Mouse (Mus musculus) embryo, embryonic 11 days (tissue): ENCODE results near the gene Olfr1410.
A peak's percentile ranks its signal among the peaks of the same experiment; 100 is the strongest.

Experiments
- DNase-seq: peaks from one replicate; pipeline ENCODE4 v3.0.0-alpha.2; 2015

Olfr1410 gene

DNA sequence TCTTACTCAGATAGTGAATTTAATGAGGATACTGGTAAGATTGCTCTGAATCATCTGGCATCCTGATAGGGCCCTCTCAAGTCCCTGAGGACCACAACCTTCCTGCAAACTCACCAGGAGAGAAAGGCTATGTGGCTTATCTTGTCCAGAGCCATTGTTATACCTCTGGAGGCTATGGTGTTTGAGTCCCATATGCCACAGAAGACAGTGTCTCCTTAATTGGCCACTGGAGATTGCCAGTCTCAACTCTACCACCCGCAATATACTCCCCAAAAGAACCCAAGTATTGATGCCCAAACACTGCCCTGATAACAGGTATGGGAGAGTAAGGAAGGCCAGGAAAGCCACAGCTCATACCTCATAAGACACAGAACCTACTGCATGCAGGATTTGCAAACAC, at the start of gene Olfr1410:
Gene Olfr1410 (plus strand): TSS at position 301 of the 400 bp plus-strand sequence.
- DNase-seq = no peak

DNA sequence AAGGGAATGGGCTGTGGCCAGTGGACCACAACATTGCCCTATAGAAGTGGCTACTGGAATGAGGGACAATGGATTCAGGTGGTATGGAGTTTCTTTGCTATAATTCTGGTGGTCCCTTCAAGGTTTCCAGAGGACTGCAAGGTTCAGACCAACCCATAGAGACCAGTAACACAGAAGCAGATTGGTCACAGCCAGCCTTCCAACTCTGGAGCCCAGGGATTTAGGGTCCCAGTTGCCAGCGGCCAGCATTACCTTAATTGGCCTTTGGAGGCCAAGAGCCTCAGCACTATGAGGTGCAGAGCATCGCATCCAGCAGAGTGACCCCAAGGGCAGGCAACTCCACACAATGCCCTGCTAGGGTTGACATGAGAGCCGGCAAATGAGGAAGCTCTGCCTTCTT, 34.6 kb upstream of the Olfr1410 start, which contains the start of gene Olfr1413:
Gene Olfr1413 (plus strand): TSS at position 301 of the 400 bp plus-strand sequence.
- no peak for DNase-seq

DNA sequence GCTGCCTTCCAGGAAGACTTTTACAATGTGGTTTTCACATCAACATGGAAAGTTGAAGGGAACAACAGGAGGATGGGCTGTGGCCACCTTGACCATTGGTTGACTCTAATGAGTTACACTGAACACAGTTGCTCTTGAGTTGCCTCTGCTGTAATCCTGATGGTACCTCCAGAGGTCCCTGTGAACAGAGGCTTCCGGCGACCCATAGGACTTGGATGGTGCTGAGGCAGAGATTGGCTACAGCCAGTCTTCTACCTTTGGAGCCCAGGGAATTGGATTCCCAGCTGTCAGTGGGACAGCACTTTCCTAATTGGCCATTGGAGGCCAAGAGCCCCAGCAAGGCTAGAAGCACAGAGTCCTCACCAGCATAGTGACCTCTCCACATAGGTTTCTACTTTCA, 20.1 kb upstream of the Olfr1410 start, which contains the start of gene Olfr1412:
Gene Olfr1412 (plus strand): TSS at position 301 of the 400 bp plus-strand sequence.
- DNase-seq = no peak

DNA sequence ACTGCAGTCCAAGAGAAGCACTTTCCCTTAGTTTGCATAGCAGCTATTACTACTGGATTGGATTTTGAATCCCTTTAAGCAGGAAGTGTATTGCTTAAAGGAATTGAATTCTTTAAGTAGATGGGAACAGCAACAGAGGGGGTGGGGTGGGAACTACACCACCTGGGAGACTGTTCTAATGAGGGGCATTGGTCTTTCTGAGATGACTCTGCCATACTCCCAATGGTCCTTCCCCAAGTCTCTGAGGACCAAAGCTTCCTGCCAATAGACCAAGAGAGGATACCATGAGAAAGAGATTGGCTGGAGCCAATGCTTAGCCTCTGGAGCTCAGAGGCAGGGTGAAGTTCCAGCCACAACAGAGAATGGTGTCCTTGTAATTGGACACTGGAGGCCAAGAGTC, 11.5 kb upstream of the Olfr1410 start, which contains the start of gene Olfr1411:
Gene Olfr1411 (plus strand): TSS at position 301 of the 400 bp plus-strand sequence.
- no peak for DNase-seq

DNA sequence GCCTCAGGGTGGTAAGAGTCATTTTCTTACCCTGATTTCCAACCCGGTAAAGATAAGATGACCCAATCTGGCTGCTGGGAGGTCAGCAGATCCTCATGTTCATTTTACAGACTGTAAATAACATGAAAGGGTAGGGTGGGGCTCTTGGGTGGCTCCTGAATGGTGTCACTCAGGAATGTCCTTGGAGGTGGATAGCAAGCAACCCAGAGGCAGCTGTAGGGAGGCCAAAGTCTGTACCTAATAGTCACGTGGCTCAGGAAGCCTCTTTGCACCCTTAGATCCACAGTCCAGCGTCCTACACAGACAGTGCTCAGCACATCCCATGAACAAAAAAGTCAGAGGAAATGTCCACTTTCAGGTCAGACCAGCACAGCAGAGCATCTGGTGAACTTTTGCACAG, 9.6 kb upstream of the Olfr1410 start:
- no peak for DNase-seq

DNA sequence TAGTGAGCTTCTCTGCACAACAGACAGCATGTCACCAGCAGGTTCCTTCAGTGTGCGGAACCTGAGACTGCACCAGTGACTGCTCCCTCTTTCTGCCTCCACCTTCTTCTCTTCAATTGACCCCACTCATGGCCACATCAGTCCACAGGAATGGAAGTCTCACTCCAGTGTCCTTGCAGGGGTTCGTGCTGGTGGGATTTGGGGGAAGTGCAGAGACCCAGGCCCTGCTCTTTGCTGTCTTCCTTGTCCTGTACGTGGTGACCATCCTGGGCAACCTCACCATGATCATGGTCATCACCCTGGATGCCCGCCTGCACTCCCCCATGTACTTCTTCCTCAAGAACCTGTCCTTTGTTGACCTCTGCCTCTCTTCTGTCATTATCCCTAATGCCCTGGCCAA, 2.1 kb downstream of the Olfr1410 start:
- DNase-seq = no peak

DNA sequence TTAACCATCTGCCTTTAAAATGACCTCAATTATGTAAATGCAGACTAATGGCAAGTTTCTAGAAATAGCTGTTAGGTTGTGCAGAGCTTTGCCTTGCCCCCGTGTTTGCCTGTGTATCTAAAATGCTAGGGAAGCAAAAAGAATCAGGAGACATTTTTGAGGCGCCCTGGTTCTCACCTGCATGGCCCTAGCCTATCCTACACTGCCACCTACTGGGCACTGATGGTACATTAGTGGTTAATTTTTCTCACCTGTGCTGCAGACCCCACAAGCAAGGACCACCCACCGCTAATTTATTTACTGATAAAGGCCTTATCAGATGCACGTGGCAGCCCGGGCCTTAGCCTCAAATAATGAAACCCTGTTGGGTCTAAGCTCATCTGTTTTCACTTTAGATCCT, 5.4 kb downstream of the Olfr1410 start:
- peak; percentile 69 for DNase-seq

DNA sequence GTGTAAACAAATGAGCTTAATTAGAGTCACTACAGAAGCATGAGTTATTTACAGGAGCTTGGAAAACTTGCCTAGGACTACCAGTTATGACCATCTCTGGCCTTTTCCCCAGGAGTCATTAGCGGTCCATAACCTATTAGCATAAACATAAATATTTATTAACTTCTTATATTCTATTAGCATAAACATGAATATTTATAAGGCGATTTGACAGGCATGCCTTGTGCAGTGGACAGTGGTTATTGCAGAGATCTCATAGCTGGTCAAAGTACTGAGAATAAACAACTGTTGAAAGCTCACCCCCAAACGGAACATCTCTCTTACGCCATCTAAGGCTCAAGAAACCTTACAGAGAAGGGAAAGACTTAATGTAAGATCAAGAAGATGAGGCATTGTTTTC, 7.6 kb downstream of the Olfr1410 start:
- no peak for DNase-seq

DNA sequence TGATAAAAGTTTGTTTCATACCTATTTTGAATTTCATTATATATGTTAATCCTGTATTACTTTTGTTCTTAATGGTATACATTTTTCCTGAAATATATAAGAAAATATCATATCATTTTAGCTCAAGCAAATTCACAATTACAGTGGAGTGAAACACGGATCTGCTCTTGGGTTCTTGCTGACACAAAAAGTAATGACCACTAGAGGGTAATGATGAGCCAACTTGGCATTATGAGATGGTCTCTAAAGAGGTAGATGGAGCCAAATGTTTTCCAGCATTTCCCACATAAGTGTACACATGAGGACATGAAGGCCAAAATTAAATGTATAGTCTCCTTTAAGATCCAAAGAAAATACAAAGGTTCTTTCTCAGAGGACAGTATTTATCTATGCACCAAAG, 8.9 kb downstream of the Olfr1410 start:
- DNase-seq = peak; percentile 43

DNA sequence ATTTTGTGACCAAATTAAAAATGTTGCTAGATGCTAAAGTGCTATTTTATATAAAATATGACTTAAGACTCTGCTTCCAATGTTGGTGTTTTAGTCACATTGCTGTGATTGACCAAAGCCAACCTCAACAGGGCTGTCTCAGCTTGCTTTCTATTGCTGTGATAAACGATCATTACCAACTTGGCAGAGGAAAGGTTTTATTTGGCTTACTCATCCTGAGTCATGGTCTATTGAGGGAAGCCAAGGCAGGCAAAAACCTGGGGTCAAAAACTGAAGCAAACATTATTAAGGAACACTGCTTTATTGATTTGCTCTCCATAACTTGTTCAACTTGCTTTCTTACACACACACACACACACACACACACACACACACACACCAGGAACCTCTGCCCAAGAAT, 10.5 kb downstream of the Olfr1410 start:
- DNase-seq = no peak

DNA sequence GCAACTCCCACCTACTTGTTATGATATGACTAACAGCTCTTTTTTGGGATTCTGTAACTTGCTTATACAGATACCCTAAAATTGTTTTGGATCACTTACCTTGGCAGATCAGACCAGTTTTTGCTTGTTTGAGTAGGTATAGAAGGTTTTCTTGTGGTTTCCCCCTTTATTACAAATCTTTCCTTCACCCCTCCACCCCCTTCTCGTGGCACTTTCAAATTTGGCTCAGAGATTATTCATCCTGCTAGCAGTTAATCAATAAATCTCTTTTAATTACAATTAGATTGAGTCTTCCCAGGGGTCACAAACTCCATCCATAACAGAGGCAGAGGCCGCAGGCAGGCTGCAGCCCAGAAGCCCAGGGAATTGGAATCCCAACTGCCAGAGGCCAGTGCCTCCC, 11.9 kb downstream of the Olfr1410 start, which contains the start of gene Olfr12:
Gene Olfr12 (plus strand): TSS at position 301 of the 400 bp plus-strand sequence.
- DNase-seq = no peak

DNA sequence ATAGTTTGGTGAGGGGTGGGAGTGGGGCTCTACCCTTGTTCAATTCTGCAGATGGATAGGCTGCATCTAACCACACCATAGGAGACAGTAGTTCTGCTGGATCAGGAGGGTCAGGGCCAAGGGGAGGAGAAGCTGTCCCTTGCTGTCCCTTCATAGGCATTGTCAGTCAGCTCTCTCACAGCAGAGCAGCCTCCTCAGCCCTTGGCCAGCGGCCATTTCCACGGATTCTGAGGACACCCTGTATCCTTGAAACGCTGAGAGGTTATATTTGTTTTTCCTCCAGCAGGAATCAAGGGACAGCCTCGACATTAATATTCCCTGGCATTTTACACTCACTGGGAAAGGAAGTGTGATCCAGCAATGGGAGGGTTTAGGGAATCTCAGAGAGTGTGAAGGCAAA, 12.8 kb downstream of the Olfr1410 start:
- no peak for DNase-seq

DNA sequence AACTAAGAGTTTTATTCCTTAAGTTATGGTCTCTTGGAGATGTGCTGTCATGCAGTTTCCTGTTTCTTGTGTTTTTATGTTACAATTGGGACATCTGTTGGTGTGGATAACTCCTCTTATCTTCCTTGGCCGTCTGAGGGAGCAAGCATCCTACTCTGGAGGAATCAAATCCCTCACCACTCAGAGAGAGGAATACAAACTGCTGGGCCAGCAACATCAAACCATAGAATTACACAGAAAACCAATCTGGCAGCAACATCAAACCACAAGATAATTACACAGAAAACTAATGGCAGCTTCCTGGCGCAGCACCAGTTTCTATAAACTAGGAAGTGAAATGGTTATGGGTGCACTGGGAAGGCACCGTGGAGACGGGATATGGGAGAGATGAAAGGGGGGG, 22.6 kb downstream of the Olfr1410 start:
- no peak for DNase-seq

DNA sequence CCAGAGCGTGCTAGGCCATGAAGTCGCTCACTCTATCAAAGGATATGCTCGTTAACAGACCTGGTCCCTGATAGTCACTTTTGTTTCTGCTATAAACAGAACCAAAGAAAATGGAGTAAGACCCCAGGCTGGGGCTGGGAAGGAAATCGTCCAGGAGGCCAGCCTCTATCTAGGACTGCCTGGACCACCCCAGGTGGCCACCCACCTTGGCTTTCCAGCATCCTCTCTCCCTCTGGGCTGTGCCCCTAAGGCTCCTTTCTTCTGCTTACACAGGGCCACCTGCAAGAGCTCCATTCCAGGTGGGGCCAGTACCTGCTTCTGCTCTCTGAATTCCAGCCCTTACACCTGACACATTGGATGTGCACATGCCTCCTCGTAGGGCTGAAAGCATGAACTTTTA, 26.6 kb downstream of the Olfr1410 start:
- DNase-seq = no peak

DNA sequence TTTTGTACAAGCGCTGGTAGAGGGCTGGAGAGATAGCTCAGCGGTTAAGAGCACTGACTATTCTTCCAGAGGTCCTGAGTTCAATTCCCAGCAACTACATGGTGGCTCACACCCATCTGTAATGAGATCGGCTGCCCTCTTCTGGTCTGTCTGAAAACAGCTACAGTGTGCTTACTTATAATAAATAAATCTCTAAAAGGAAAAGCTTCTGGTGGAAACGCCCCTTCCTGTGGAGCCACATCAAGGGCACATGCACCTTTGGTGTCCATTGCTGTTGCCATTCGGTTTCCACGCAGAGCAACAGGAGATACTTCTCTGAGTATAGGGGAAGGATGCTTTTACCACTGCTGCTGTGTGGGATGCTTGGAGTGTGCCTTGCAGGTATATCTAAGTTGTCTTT, 27.4 kb downstream of the Olfr1410 start:
- DNase-seq = no peak

DNA sequence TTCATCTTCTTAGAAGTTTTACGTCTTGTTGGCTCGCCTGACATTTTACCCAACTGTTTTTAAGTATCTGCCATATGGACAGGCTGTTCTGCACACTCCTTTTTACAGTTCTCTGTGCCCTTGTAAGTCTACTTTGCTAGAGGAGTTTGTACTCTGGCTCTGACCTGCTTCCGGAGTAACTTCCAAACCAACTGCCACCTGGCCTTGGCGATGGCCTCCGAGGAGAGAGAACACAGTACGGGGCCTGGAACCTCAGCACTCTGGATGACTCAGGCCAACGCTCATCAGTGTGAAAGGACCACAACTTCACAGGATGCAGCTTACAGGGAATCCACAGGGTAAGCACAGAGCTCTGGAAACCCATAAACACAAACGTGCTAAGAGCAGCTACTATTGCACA, 28.1 kb downstream of the Olfr1410 start:
- no peak for DNase-seq

DNA sequence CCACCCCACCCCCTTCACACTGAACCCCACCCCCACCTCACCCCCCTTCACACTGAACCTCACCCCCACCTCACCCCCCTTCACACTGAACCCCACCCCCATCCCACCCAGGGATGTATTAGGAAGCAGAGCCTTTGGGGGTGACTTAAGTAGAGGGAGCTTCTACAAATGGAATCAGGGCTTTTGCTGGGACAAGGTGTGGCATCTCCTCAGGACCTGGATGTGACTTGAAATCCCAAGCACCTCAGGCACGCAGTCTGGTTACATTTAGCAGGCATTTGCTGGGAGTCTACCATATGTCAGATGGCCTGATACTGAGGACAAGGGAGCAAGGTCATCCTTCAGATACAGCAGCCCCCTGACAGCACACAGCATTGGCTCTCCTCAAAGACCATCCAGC, 29.0 kb downstream of the Olfr1410 start:
- DNase-seq = no peak

DNA sequence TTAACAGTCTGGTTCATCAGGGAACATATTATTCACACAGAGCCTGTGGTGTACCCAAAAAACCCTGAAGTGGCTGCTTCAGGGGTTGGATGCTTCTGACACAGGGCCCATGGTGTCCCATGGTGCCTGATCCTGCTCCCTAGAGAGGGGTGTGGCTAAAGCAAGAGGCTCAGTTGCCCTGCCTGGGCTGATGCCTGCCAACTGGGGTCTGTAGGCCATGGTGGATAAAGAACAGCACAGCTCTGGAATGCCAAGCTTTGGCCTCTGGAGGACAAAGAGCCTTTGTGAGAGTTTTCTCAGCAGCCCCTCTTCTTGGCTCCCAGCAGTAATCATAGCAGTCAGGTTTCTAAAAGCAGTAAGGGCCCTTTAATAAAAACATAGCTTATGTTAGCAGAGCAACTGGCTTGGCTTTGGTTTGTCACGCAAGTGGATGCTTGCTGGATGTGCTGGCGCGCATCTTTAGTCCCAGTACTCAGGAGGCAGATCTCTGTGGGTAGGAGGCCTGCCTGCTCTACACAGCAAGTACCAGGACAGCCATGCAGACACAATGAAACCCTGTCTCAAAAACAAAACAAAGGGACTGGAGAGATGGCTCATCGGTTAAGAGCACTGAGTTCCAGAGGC, 29.5 kb downstream of the Olfr1410 start:
- peak; percentile 18 for DNase-seq

DNA sequence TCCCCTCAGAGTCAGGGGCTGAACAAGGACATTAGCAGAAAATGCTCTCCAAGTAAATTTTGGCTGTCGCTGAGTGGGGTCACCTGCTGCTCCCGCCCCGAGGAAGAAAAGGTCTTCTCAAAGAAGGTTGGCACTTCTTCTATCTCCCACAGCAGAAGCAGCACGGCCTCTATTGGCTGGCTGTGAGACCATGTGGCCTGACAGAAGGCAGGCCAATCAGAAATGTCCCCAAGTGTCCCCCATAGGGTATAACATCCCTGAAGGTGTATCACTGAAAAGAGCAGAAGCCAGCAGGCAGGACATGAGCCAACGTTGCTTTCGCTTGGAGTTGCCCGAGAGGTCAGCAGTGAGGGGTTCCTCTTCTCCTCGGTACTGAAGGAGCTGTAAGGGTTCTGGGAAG, 30.4 kb downstream of the Olfr1410 start:
- no peak for DNase-seq

DNA sequence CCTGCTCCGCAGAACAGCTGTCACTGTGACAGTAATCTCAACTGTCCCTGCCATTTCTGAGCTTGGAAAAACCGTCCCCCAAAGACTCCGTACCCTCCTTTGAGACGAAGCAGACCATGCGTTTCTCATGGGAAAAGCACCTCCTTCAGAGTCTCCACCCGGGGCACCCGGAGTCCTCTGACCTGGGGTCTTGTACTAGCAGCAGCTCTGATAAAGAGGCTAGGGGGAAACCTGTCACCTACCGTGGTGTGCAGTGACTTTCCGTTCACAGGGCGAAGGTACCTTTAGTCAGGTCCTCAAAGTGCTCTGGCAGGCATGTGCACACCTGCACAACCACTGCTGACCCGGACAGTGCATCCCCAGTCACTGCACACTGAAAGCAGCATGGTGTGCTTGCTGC, 31.1 kb downstream of the Olfr1410 start:
- DNase-seq = no peak

DNA sequence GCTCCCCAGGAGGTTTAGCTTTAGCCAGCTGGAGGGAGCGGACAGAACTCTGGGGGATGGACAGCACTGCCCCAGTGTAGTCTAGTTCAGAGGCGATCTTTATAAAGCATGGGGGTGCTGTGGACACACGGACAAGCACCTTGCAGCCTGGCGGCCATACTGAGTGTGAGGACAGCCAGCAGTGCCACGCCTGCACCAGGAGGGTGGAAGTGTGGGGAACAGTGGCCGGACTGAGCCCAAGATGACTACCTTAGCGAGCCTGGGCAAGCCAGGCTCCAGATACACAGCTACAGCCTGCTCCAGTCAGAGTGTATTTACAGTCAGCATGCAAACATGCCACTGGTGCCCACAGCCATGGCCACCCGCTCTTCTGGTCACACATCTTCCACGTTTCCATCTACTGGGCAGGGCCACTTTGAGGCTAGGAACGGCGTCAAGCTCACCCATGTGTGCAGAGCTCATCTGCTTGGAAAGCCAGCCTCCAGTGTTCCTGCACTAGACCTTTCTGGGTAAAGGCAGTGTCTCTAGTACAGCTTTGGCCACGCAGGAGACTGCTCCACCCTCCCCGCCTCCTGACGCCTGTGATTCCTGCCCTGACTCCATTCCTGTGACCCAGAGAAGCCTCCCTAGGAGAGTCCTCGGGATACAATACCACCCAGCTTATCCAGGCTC, 32.1 kb downstream of the Olfr1410 start:
- DNase-seq = no peak

DNA sequence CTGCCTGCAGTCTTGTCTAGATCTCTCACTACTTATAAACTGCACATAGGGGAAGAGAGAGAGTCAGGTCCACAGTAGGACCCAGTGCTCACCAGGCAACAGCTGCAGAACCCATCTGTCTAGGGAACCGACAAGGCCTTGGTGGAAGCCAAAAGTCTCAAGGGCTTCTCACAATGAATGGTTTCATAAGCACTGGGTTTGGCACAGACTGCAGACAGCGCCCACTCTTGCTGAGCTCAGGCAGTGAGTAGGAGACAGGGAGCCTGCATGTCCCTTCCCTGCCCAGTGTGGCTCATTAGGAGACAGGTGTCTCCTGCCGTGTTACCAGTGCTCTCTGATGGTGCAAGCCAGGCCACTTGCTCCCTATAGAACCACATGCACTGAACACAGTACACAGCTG, 32.6 kb downstream of the Olfr1410 start:
- DNase-seq = no peak

DNA sequence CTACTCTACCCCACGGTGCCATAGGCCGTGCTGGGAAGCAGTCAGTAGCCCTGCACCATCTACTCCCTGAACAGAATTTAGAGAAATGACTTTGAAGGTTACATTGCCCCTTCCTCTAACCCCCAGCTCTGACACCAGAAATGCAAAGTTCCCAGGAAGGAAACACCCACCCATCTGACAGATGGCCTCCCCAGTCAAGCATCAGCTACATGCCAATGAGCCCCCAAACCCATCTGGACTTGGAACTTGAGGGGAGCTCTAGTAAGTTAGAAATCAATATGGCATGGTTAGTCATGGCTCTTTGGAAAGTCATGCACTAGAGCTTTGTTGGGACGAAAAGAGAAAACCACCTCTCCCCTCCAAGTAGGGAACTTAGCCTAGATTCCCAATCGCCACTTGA, 33.2 kb downstream of the Olfr1410 start:
- no peak for DNase-seq

DNA sequence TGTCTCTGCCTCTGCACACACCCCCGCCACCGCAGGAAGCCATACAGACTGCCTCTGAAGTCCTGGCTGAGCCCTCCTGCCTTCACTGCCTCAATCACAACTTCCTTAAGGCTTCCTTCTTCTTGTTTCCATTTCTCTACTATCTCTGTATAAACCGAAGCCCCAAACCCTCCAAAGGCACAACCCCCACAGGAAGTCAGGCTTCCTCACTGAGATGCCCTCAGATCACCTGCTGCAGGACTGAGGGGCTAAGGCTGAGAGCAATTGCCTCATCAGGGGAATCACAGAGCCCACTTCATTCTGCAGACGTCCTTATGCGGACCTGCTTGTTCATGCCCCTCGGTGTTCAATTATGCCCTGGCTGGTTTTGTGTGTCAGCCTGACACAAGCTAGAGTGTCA, 34.8 kb downstream of the Olfr1410 start:
- no peak for DNase-seq
